Mouse (Mus musculus): ENCODE results near the gene Ndufa6.

DNA sequence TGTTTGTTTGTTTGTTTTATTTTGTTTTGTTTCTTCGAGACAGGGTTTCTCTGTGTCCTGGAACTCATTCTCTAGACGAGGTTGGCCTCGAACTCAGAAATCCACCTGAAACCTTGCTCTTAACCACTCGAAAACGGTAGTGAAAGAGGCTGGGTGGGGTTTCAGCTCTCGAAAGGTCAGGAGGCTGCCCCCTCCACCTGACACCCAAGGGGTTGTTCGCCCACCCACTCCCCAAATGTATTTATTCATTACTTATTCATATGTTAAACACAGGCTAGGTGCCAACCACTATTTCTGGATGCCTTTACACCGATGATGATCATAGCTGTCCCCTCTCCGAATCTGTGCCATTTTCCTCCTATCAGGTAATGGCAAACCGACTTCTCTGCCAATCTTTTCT lies 15.0 kb downstream of the Ndufa6 start:
- TF ChIP-seq POLR2AphosphoS5 (IDR thresholded peaks at IDR 0.05; ENCODE audit: insufficient replicate concordance, low read depth, low read length) (no peak), CTCF (IDR thresholded peaks at IDR 0.05; ENCODE audit: low read depth, low read length) (no peak), GATA2 (IDR thresholded peaks at IDR 0.05; ENCODE audit: borderline replicate concordance, low read depth, low read length) (no peak), TAL1 (conservative IDR thresholded peaks at IDR 0.05; ENCODE audit: low read depth, low read length) (no peak)
